Mouse (Mus musculus): Measurements from ENCODE around the gene Zfp940. TPM values are rescaled to one million over a fixed set of nuclear protein-coding genes. Genes with fewer than 3 reads are reported as not detected.

The Zfp940 gene
- total and polyA plus RNA-seq, 3 experiments = 10.9 to 16.5 (median 13.3) TPM

DNA sequence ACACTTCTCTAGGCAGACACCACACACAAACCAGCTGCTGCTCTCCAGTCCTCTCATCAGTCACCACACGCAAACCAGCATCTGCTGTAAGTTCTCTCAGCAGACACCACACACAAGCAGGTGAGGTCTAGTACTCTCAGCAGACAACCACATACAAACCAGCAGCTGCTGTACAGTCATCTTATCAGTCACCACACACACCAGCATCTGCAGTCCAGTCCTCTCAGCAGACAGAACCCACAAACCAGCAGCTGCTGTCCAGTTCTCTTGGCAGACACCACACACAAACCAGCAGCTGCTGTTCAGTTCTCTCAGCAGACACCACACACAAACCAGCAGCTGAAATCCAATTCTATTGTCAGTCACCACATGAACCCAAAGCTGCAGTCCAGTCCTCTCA lies 16.7 kb downstream of the Zfp940 start:
- H3K79me2 ChIP-seq (replicated peaks; ENCODE audit: control insufficient read depth, extremely low read depth, insufficient read depth, poor library complexity, severe bottlenecking) = no peaks in the 10 kb centered on the region
- H3K4me3 ChIP-seq (replicated peaks in 1 of 3; ENCODE audit: low read depth in 2 of 3, low read length in 2 of 3, poor library complexity in 1 of 3) = no peak overlapping the region
- H3K9ac ChIP-seq (ENCODE audit: insufficient read depth, low read depth) = no peak overlapping the region
- H3K27ac ChIP-seq (ENCODE audit: insufficient read depth, low read depth) = no peak overlapping the region
- no peaks in the 10 kb centered on the region for H3K27me3 ChIP-seq (replicated peaks)
- no peak for DNase-seq (ENCODE audit: extremely low read depth)
- TF ChIP-seq CHD1 (IDR thresholded peaks at IDR 0.05; ENCODE audit: low read depth, low read length) (no peak), ZKSCAN1 (IDR thresholded peaks at IDR 0.05; ENCODE audit: borderline replicate concordance, low read depth, low read length) (no peak), MAFK (IDR thresholded peaks at IDR 0.05; ENCODE audit: insufficient replicate concordance, low read length) (no peak), EP300 (IDR thresholded peaks at IDR 0.05; ENCODE audit: low read length) (no peak), ZMIZ1 (IDR thresholded peaks at IDR 0.05; ENCODE audit: low read depth, low read length) (no peak), JUN (IDR thresholded peaks at IDR 0.05; ENCODE audit: insufficient read depth, low read depth, low read length) (no peak), PAX5 (IDR thresholded peaks at IDR 0.05; ENCODE audit: low read length) (no peak), KAT2A (IDR thresholded peaks at IDR 0.05; ENCODE audit: insufficient replicate concordance, low read length) (no peak)
- H3K4me1 ChIP-seq (ENCODE audit: control insufficient read depth in 1 of 2, insufficient read depth in 2 of 2) = no peaks in the 10 kb centered on the region
- peaks cover 3% of the 10 kb centered on the region for H3K9me3 ChIP-seq (replicated peaks; ENCODE audit: low read length)
- peaks cover 5 to 35% of the 10 kb centered on the region in 2 experiments for H3K36me3 ChIP-seq (replicated peaks in 1 of 2; ENCODE audit: control insufficient read depth in 1 of 2, insufficient read depth in 1 of 2, low read length in 1 of 2)
- H3K4me2 ChIP-seq (ENCODE audit: insufficient read depth, low read depth, poor library complexity, severe bottlenecking) = no peak overlapping the region
- in situ Hi-C loops (cut with MboI; ENCODE audit: low pct_ligation_motif_present, low pct_unique_long_range_greater_than_20kb, low sequenced_read_pairs) = no loop called here
- dilution Hi-C loops (cut with MboI; ENCODE audit: extremely low pct_ligation_motif_present, extremely low pct_unique_long_range_greater_than_20kb, low sequenced_read_pairs) = no loop called here

DNA sequence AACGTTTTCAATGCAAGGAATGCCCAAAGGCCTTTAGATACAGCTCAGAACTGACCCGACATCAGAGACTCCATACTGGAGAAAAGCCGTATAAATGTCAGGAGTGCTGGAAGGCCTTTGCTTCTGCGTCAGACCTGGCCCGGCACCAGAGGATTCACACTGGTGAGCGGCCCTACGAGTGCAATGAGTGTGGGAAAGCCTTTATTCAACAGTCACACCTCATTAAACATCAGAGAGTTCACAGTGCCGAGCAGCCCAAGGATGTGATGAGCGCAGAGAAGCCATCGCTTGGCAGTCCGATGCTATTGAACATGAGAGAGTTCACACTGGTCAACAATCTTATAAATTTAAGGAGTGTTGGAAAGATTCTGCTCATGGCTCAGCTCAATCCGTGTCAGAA lies 23.7 kb downstream of the Zfp940 start:
- Histone ChIP-seq H3K4me2 (ENCODE audit: insufficient read depth, low read depth, poor library complexity, severe bottlenecking) (no peak overlapping the region), H3K9ac (ENCODE audit: insufficient read depth, low read depth) (no peak overlapping the region), H3K4me1 (ENCODE audit: control insufficient read depth in 1 of 2, insufficient read depth in 2 of 2) (no peaks in the 10 kb centered on the region), H3K27me3 (replicated peaks) (no peaks in the 10 kb centered on the region), H3K4me3 (replicated peaks in 1 of 3; ENCODE audit: low read depth in 2 of 3, low read length in 2 of 3, poor library complexity in 1 of 3) (no peak overlapping the region), H3K36me3 (replicated peaks in 1 of 2; ENCODE audit: control insufficient read depth in 1 of 2, insufficient read depth in 1 of 2, low read length in 1 of 2) (peaks cover 47 to 77% of the 10 kb centered on the region in 2 experiments), H3K27ac (ENCODE audit: insufficient read depth, low read depth) (no peak overlapping the region), H3K9me3 (replicated peaks; ENCODE audit: low read length) (no peaks in the 10 kb centered on the region), H3K79me2 (replicated peaks; ENCODE audit: control insufficient read depth, extremely low read depth, insufficient read depth, poor library complexity, severe bottlenecking) (no peaks in the 10 kb centered on the region)
- dilution Hi-C loops (cut with MboI; ENCODE audit: extremely low pct_ligation_motif_present, extremely low pct_unique_long_range_greater_than_20kb, low sequenced_read_pairs) (no loop called here), in situ Hi-C loops (cut with MboI; ENCODE audit: low pct_ligation_motif_present, low pct_unique_long_range_greater_than_20kb, low sequenced_read_pairs) (no loop called here)
- TF ChIP-seq HCFC1 (IDR thresholded peaks at IDR 0.05; ENCODE audit: low read depth, low read length) (no peak), NRF1 (IDR thresholded peaks at IDR 0.05; ENCODE audit: low read depth, low read length) (no peak), CHD1 (IDR thresholded peaks at IDR 0.05; ENCODE audit: low read depth, low read length) (no peak), MEF2A (IDR thresholded peaks at IDR 0.05; ENCODE audit: borderline replicate concordance, low read depth, low read length) (no peak), CHD2 (IDR thresholded peaks at IDR 0.05; ENCODE audit: low read length) (no peak), USF2 (conservative IDR thresholded peaks at IDR 0.05; ENCODE audit: low read depth, low read length) (no peak), ZC3H11A (IDR thresholded peaks at IDR 0.05; ENCODE audit: low read depth, low read length) (no peak), ETS1 (conservative IDR thresholded peaks at IDR 0.05; ENCODE audit: low read depth, low read length) (no peak), MAX (IDR thresholded peaks at IDR 0.05; ENCODE audit: low read length) (no peak), RCOR1 (conservative IDR thresholded peaks at IDR 0.05; ENCODE audit: low read depth, low read length) (no peak), MXI1 (IDR thresholded peaks at IDR 0.05; ENCODE audit: low read depth, low read length) (no peak), PAX5 (IDR thresholded peaks at IDR 0.05; ENCODE audit: low read length) (no peak), CTCF (conservative IDR thresholded peaks at IDR 0.05 in 1 of 2, IDR thresholded peaks at IDR 0.05 in 1 of 2; ENCODE audit: low read depth in 2 of 2, low read length in 2 of 2) (no peak), GABPA (IDR thresholded peaks at IDR 0.05; ENCODE audit: insufficient replicate concordance, low read depth, low read length) (no peak), IRF4 (IDR thresholded peaks at IDR 0.05; ENCODE audit: low read depth, low read length) (no peak)
- no peak for DNase-seq (ENCODE audit: extremely low read depth)
